Mouse (Mus musculus) kidney, embryonic 16.5 days (tissue): ENCODE measurements around the gene Olfr478. TPM values are rescaled to one million over a fixed set of nuclear protein-coding genes. Genes with fewer than 3 reads are reported as not detected.
"Not testable (repeated sequence)": the region's sequence is repeated elsewhere in the genome, so short reads cannot be mapped to it uniquely, and the experiment has no call there.

ENCODE experiments used
- ATAC-seq: fragments of 200-750 bp; cut with Nextera tagmentation; 2 replicates; pipeline ENCODE4 v1.8.0; 2017; ENCODE audit warnings: moderate TSS enrichment; ENCODE audit not compliant: low FRiP score, low TSS enrichment
- H3K27ac ChIP-seq: fragments of 300-500 bp; sonication (generic); 2 replicates; pipeline ENCODE4 v1.5.1; 2014; ENCODE audit warnings: low read length
- H3K27me3 ChIP-seq: fragments of 300-500 bp; sonication (generic); 2 replicates; pipeline ENCODE4 v1.6.1; 2014; ENCODE audit warnings: low read length, control low read depth, mixed read lengths; ENCODE audit not compliant: insufficient read depth
- H3K36me3 ChIP-seq: fragments of 300-500 bp; sonication (generic); 2 replicates; pipeline ENCODE4 v1.6.1; 2014; ENCODE audit warnings: low read length, control low read depth, mixed read lengths; ENCODE audit not compliant: insufficient read depth
- H3K4me1 ChIP-seq: fragments of 300-500 bp; sonication (generic); 2 replicates; pipeline ENCODE4 v1.6.1; 2014; ENCODE audit warnings: low read length, control low read depth, mixed read lengths; ENCODE audit not compliant: insufficient read depth
- H3K4me2 ChIP-seq: fragments of 300-500 bp; sonication (generic); replicated peaks from 2 replicates; pipeline ENCODE4 v1.6.1; 2014; ENCODE audit warnings: low read depth, low read length
- H3K4me3 ChIP-seq: fragments of 300-500 bp; sonication (generic); 2 replicates; pipeline ENCODE4 v1.5.1; 2014; ENCODE audit warnings: mild to moderate bottlenecking, low read length
- H3K9ac ChIP-seq: fragments of 300-500 bp; sonication (generic); replicated peaks from 2 replicates; pipeline ENCODE4 v1.6.1; 2014; ENCODE audit warnings: low read length
- H3K9me3 ChIP-seq: fragments of 300-500 bp; sonication (generic); 2 replicates; pipeline ENCODE4 v1.6.1; 2016; ENCODE audit warnings: low read length, control low read depth
- WGBS: fragments of 180-500 bp; shearing (Covaris S2); extraction: QIAGEN DNeasy Blood & Tissue Kit; methylation state at CpG from one replicate; pipeline ENCODE4 v1.1.7; 2014; 5-methylcytosine and 5-hydroxymethylcytosine counted together
- polyA plus RNA-seq: library from polyadenylated mRNA; unstranded; fragments of >200 nt; fragmentation: Nextera tagmentation; extraction: Ambion mirVana; gene quantifications from 2 replicates; pipeline ENCODE4 v1.2.1, GENCODE M21; 2015

The Olfr478 gene
- polyA plus RNA-seq: not detected in 2 replicates

DNA sequence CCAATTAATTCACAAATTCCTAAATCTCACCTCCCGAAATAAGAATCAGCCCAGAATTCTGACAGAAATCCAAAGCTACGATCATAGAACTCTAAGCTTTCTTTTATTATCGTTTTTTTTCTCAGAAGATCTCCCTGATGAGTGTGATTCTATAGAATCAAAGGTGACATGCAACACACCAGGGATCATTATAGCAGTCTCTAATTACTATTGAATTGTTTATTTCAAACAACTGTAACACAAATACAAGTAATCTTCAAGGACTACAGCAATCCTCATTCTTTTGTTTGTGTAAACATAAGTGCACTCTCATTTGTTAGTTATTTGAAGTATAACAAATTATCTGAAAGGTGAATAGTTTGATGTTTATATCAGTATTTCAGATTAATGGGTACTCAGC lies at the start of gene Olfr478:
Olfr478 (minus strand) TSS at position 101 of the 400 bp plus-strand sequence.
- Histone ChIP-seq H3K36me3 (no peaks in the 10 kb centered on the region), H3K27me3 (no peaks in the 10 kb centered on the region), H3K9me3 (no peaks in the 10 kb centered on the region), H3K4me2 (no peak within 1 kb of the TSS), H3K4me3 (no peak within 1 kb of the TSS), H3K9ac (no peak within 1 kb of the TSS), H3K4me1 (no peaks in the 10 kb centered on the region), H3K27ac (no peak within 1 kb of the TSS)
- WGBS: 81% methylated on average over 3 of the region's 3 CpGs
- ATAC-seq: no peak

GRCm38 (mm10) chr7:108079555-108079954 lies 45.8 kb upstream of the Olfr478 start, which contains the start of gene Olfr481:
TSS of gene Olfr481 (plus strand) at chr7:108079855.
- Histone ChIP-seq H3K27ac (no peak within 1 kb of the TSS), H3K9me3 (no peaks in the 10 kb centered on the region), H3K4me1 (no peaks in the 10 kb centered on the region), H3K27me3 (no peaks in the 10 kb centered on the region), H3K4me3 (no peak within 1 kb of the TSS), H3K36me3 (no peaks in the 10 kb centered on the region), H3K4me2 (no peak within 1 kb of the TSS), H3K9ac (no peak within 1 kb of the TSS)
- ATAC-seq: no peak

DNA sequence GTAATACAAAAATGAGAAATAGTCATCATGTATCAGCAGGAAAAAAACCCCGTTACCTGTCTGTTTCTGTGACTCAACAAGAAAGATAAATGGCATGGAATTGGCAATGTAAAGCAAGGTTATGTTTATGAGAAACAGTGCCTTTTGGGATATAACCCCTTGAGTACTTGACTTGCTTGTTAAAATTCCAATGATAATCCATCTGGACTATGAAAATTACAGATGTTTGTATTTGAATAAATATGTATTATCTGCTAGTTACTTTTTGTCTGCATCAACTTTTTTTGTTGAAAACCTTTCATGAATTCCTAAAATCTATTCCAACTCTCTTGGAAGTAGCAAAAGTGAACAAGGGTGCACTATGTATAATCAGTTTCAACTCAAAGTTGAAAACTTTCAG lies 33.5 kb upstream of the Olfr478 start, which contains the start of gene Olfr480:
Olfr480 (minus strand) TSS at position 101 of the 400 bp plus-strand sequence.
- Histone ChIP-seq H3K9ac (no peak within 1 kb of the TSS), H3K4me3 (no peak within 1 kb of the TSS), H3K36me3 (no peaks in the 10 kb centered on the region), H3K9me3 (no peaks in the 10 kb centered on the region), H3K27ac (no peak within 1 kb of the TSS), H3K4me2 (no peak within 1 kb of the TSS), H3K4me1 (no peaks in the 10 kb centered on the region), H3K27me3 (no peaks in the 10 kb centered on the region)
- ATAC-seq: no peak
- WGBS: 87% methylated on average over 1 of the region's 1 CpGs

- WGBS: 85% methylated on average over 2 of the region's 2 CpGs
- no peak within 1 kb of the TSS for H3K9ac ChIP-seq
These were observed 16.6 kb upstream of the Olfr478 start, which contains the start of gene Olfr479 for GRCm38 (mm10) chr7:108050393-108050792. TSS of gene Olfr479 (plus strand) at chr7:108050693.

GRCm38 (mm10) chr7:108014256-108014655 lies 19.5 kb downstream of the Olfr478 start:
- not testable (repeated sequence) for H3K9me3 ChIP-seq

More at GRCm38 (mm10) chr7:108050393-108050792, 16.6 kb upstream of the Olfr478 start, which contains the start of gene Olfr479:
- H3K27me3 ChIP-seq: no peaks in the 10 kb centered on the region
- no peak for ATAC-seq
- H3K27ac ChIP-seq: no peak within 1 kb of the TSS
- H3K4me3 ChIP-seq: no peak within 1 kb of the TSS
- H3K9me3 ChIP-seq: no peaks in the 10 kb centered on the region
- H3K36me3 ChIP-seq: no peaks in the 10 kb centered on the region
- no peak within 1 kb of the TSS for H3K4me2 ChIP-seq
- no peaks in the 10 kb centered on the region for H3K4me1 ChIP-seq

GRCm38 (mm10) chr7:107986393-107986792 lies 47.4 kb downstream of the Olfr478 start, which contains the start of gene Olfr477:
TSS of gene Olfr477 (plus strand) at chr7:107986693.
- ATAC-seq: no peak
- Histone ChIP-seq H3K9me3 (no peaks in the 10 kb centered on the region), H3K36me3 (no peaks in the 10 kb centered on the region), H3K27me3 (no peaks in the 10 kb centered on the region), H3K27ac (no peak within 1 kb of the TSS), H3K4me2 (no peak within 1 kb of the TSS), H3K4me3 (no peak within 1 kb of the TSS), H3K4me1 (no peaks in the 10 kb centered on the region), H3K9ac (no peak within 1 kb of the TSS)
- 72% methylated on average over 2 of the region's 2 CpGs for WGBS

More at GRCm38 (mm10) chr7:108014256-108014655, 19.5 kb downstream of the Olfr478 start:
- not testable (repeated sequence) for H3K36me3 ChIP-seq, H3K27me3 ChIP-seq, H3K4me2 ChIP-seq, ATAC-seq, H3K4me3 ChIP-seq, H3K27ac ChIP-seq, H3K4me1 ChIP-seq, H3K9ac ChIP-seq

Other genes starting within 250 kb of the Olfr478 start
- not detected in 2 replicates for gene Ovch2, start 232.8 kb downstream of the Olfr478 start, polyA plus RNA-seq
- not detected in 2 replicates for gene Olfr467, start 221.7 kb downstream of the Olfr478 start, polyA plus RNA-seq
- gene Olfr469, start 208.4 kb downstream of the Olfr478 start, polyA plus RNA-seq: not detected in 2 replicates
- not detected in 2 replicates for gene Olfr470, start 186.5 kb downstream of the Olfr478 start, polyA plus RNA-seq
- 0.03 TPM in 1 of 2 replicates, not detected in the other for gene Olfr472, start 136.1 kb downstream of the Olfr478 start, polyA plus RNA-seq
- gene Olfr473, start 103.5 kb downstream of the Olfr478 start, polyA plus RNA-seq: not detected in 2 replicates
- gene Olfr474, start 79.3 kb downstream of the Olfr478 start, polyA plus RNA-seq: not detected in 2 replicates
- not detected in 2 replicates for gene Olfr476, start 69.2 kb downstream of the Olfr478 start, polyA plus RNA-seq
- gene Olfr477, start 47.3 kb downstream of the Olfr478 start, polyA plus RNA-seq: not detected in 2 replicates
- gene Olfr479, start 16.7 kb upstream of the Olfr478 start, polyA plus RNA-seq: not detected in 2 replicates
- gene Olfr480, start 33.4 kb upstream of the Olfr478 start, polyA plus RNA-seq: not detected in 2 replicates
- gene Olfr481, start 45.9 kb upstream of the Olfr478 start, polyA plus RNA-seq: not detected in 2 replicates
- gene Olfr482, start 63.6 kb upstream of the Olfr478 start, polyA plus RNA-seq: 0.07 and 0.13 TPM in 2 replicates
- gene Olfr483, start 66.9 kb upstream of the Olfr478 start, polyA plus RNA-seq: not detected in 2 replicates
- not detected in 2 replicates for gene Olfr484, start 93.5 kb upstream of the Olfr478 start, polyA plus RNA-seq
- gene Olfr485, start 125.9 kb upstream of the Olfr478 start, polyA plus RNA-seq: not detected in 2 replicates
- gene Olfr486, start 138.8 kb upstream of the Olfr478 start, polyA plus RNA-seq: not detected in 2 replicates
- gene Olfr487, start 180.6 kb upstream of the Olfr478 start, polyA plus RNA-seq: not detected in 2 replicates
- not detected in 2 replicates for gene Olfr488, start 224.4 kb upstream of the Olfr478 start, polyA plus RNA-seq